Mouse (Mus musculus) gastrocnemius, adult 2 months (tissue): ENCODE results near the gene Snap25. TPM values are rescaled to one million over a fixed set of nuclear protein-coding genes. Genes with fewer than 3 reads are reported as not detected.

Experiments used
- DNase-seq: peaks from one replicate; pipeline ENCODE4 v3.0.0; 2022
- H3K27ac ChIP-seq: fragments of 200-600 bp; 2 replicates; pipeline ENCODE4 v1.8.1; 2022; ENCODE audit warnings: mild to moderate bottlenecking
- H3K4me3 ChIP-seq: fragments of 200-600 bp; 2 replicates; pipeline ENCODE4 v1.8.1; 2022; ENCODE audit warnings: mild to moderate bottlenecking, moderate library complexity
- CTCF ChIP-seq: fragments of 200-600 bp; IDR thresholded peaks from 2 replicates; pipeline ENCODE4 v1.8.1; 2022; ENCODE audit warnings: antibody characterized with exemption, mild to moderate bottlenecking, moderate library complexity
- intact Hi-C: fragments of 180-260 bp; cut with DNase I; formaldehyde crosslinking; loops from one replicate; pipeline ENCODE4 v1.15.1; 2025
- long read RNA-seq, 2 experiments: library from polyadenylated mRNA; stranded (forward); transcript quantifications; one replicate each; pipeline ENCODE4 v2.0.0; 2021
- total RNA-seq, 2 experiments: library from RNA; stranded (reverse); gene quantifications; 2 replicates each; pipeline ENCODE4 v1.2.3; 2021

The Snap25 gene
- not detected for total RNA-seq
- long read RNA-seq, experiment 1: 0 reads
- long read RNA-seq, experiment 2: 0 reads

DNA sequence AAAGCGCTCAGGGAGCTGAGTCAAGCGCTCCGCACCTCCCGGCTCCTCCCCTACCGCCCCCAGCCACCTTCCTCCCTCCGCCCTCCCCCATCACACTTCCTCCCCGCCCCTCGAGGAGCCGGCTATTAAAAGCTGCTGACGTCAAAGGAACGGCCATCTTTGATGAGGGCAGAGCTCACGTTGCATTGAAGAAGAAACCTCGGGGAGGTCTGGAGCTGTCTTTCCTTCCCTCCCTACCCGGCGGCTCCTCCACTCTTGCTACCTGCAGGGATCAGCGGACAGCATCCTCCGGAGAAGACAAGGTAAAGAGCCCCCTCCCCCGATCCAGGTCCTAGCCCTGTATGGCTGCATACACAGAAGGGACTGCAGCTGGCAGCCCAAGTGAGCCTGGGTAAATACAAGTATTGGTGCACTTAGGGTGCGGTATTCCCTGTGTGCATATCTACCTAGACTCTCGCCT is at the start of gene Snap25:
TSS of gene Snap25 (plus strand) at position 155 of the 460 bp plus-strand sequence.
- no peak within 1 kb of the TSS for H3K4me3 ChIP-seq
- intact Hi-C loops: loop anchor here (10.0 kb wide), 1 partner anchor 229 kb away; no protein-coding TSS in a partner anchor
- DNase-seq: no peak
- no peak within 1 kb of the TSS for H3K27ac ChIP-seq
- TF ChIP-seq CTCF: no peak

DNA sequence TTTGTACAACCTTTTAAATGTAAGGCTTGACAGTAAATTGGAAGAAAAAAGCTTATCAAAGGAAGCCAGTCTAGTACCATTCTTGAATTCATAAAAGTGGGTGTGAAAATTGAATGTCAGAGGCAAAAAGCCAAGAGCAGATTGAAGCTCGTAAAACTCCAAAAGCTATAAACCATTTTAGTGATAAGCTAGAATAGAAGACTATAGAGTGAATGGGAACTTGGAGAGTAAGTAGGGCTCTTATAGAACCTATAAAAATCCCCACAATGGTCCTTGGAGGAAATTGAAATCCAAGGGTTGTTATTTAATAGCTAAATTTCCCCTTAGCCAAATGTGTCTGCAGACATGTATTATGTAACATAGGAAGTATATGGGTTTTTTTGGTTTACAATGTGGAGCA is 46.3 kb upstream of the Snap25 start:
- intact Hi-C loops: no loop called here

DNA sequence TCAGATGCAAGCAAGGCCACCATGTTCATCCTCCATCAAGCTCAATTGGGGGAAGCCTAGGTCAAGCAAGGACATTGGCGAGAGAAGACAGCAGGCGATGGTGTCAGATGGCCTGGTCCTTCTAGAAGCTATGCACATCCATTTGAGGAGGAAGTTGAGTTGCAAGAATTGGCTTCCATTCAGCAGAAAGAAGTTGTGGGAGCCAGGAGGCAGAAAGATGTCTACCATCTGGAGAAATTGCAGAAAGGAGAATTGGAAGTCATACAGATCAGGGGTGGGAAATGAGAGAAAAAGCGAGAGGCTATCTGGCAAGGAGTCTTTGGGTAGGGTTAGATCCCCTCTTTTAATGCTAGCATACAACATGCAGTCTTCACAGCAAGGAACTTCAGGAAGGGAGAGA is 44.1 kb upstream of the Snap25 start:
- Histone ChIP-seq H3K4me3 (no peak overlapping the region), H3K27ac (peak overlapping the region; percentile 53; the same call in 1 of the 2 replicates)
- DNase-seq: no peak
- TF ChIP-seq CTCF: no peak
- intact Hi-C loops: no loop called here

More for the DNA sequence above, 46.3 kb upstream of the Snap25 start:
- H3K27ac ChIP-seq: no peak overlapping the region
- no peak for DNase-seq
- TF ChIP-seq CTCF: no peak
- H3K4me3 ChIP-seq: no peak overlapping the region

DNA sequence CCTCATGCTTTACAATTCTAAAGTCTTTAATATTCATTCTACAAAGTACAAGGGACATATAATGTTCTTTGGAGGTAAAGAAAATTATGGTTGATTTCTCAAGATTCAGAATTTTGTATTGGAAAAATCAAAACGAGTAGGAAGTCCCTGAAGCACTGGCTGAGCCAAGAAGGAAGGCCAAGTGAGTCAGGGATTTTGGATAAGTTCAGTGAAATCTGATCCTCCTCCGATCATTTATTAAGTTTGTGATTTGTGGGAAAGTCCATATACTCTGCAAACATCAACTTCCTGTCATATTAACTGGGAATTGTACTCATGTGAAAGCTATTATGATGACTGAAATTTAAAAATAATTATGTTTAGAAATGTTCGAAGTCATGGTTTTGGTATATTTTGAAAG is 43.6 kb upstream of the Snap25 start:
- no peak for DNase-seq
- intact Hi-C loops: no loop called here
- TF ChIP-seq CTCF: no peak
- H3K4me3 ChIP-seq: no peak overlapping the region
- peak overlapping the region; percentile 53; the same call in 1 of the 2 replicates for H3K27ac ChIP-seq

DNA sequence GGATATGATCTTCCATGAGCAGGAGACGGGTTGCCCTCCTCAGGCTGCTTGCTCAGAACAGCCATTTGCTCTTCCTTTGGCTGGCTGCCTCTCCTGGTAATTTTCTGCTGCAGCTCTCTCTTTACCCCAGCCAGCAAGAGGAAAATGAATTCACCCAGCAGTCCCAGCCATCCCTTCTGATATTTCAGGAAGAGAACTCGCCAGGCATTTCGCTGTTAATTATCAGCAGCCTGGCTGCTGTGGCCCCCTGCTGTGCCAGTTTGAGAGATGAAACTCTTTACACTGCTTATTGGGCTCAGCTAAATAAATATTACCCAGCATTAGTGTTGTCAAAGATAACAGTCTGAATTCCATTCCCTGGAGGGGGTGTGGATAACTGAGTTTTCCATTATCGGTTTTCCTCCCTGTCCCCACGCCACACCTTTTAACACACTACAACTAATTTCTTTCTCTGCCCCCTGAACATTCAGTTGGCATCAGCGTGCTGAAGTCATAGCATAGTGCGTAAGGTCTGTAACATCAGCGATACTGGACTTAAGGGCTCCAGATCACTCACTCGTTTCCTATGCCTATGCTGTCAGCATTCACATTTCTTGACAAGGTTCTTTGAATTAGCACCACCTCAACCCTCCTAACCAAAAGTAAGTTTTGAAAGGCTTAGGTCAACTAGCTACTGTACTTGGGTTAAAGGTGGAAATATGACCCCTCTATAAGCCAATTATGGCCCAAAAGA is 42.5 kb upstream of the Snap25 start:
- intact Hi-C loops: no loop called here
- Histone ChIP-seq H3K4me3 (no peak overlapping the region), H3K27ac (peak overlapping the region; percentile 16; the same call in 1 of the 2 replicates)
- TF ChIP-seq CTCF: no peak
- peak; percentile 26 for DNase-seq

DNA sequence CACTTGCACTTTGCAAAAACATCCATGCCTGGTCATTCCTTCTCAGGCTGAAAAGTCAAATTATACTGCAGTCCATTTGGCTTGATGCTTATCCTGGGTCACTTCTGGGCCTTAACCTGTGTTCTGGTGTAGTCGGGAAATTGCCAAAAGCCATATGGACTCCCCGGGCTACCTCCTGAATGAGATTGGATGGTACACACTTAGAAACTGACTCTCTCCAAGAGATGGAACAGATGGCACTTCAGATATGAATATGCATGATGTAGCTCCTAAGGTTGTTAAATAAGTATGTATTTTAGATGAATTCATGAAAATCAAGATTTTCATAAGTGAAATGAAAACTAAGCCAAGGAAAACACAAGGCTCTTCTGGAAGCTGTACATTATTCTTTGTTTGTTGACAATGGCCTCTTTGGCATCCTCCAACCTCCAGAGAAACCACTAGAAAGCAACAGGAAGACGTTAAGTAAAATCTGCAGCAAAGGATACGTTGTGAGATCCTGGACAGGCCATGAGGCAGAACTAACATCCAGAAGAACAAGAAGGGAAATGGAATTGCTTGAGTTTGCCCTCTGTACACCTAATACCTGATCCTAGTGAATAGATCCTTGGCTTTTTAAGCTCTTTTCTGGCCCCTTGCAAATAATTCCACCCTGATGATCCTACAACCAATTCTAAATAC is 39.0 kb upstream of the Snap25 start:
- intact Hi-C loops: no loop called here
- H3K4me3 ChIP-seq: no peak overlapping the region
- no peak for DNase-seq
- no peak for TF ChIP-seq CTCF
- H3K27ac ChIP-seq: no peak overlapping the region

DNA sequence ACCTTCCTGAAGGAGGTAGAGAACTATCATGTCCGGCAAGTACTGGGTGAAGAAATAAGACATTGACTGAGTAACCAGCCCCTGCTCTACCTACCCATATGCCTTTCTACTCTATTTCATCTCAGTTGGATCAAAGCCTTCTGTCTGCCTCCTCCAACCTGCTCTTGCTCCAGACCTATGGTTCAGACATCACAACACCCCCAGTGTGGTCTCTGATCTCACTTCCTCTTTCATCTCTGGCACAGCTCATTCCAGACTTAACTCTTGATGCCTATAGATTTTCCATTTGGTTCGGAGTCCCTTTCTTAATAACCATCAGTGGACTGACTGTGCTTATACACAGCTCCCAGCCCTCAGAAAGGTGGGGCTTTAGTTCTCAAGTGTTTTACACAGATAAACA is 37.1 kb upstream of the Snap25 start:
- no peak overlapping the region for H3K27ac ChIP-seq
- H3K4me3 ChIP-seq: no peak overlapping the region
- TF ChIP-seq CTCF: no peak
- intact Hi-C loops: no loop called here
- no peak for DNase-seq

DNA sequence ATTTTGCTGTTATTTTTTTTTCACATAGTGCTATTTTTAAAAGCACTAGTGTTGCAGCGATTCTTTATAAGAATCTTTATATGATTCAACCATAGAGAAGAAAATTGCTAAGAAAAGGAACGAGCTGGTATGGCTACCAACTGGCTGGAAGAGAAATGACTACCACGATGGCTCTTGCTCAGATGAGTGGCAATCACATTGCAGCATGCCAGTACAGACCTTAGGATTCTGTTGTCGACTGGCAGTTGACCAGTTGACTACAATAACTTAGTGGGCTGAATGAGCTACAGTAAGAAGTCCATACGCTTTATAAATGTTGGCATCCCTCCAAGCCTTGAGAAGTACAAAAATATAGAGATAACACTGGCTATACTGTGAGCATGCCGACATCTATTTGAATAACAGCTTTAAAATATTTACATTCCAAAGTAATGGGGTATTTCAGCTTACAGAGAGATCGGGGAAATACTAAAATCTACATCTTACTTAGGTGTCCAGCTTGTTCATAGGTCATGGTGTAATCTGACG is 36.3 kb upstream of the Snap25 start:
- no peak for TF ChIP-seq CTCF
- no peak overlapping the region for H3K27ac ChIP-seq
- H3K4me3 ChIP-seq: no peak overlapping the region
- no peak for DNase-seq
- intact Hi-C loops: no loop called here

DNA sequence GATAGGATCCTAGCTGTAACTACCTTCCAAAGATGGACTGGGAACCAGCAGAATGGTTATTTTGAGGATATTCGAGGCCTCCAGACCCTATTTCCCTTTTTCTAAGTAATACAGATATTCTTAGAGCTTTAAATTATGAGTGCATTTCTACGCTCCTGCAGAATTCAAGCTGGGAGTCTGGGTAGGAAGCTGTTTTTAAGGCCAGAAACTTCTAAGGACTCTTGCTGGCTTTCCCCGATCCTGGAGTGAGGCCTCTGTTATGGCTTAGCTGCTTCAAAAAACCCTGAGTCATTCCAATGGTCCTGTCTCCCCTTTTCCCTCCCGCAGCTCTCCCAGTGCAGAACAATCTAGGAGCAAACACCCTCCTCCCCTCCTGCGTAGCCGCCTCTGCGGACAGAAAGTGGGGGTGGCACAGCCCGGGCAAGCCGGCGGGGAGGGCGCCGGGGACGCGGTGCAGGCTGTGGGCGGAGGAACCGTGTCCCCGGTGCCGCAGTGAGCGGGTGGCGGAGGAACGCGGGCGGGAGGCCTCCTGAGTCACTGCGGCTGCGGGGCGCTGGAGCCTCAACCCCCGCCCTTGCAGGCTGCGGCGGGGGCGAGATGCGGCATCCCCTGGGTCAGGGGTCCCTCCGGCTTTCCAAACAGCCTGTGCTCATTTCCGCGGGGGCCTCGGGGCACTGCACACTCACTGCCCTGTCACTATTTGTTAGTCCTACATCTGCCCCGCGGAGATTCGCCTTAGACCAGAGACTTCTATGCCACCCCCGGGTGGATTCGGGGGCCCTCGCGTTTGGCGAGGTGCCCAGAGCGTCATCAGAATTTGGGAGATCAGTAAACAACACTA is 34.7 kb upstream of the Snap25 start:
- peak; percentile 89 for DNase-seq
- H3K27ac ChIP-seq: peak overlapping the region; percentile 88
- H3K4me3 ChIP-seq: peak overlapping the region; percentile 84
- TF ChIP-seq CTCF: no peak
- intact Hi-C loops: no loop called here

DNA sequence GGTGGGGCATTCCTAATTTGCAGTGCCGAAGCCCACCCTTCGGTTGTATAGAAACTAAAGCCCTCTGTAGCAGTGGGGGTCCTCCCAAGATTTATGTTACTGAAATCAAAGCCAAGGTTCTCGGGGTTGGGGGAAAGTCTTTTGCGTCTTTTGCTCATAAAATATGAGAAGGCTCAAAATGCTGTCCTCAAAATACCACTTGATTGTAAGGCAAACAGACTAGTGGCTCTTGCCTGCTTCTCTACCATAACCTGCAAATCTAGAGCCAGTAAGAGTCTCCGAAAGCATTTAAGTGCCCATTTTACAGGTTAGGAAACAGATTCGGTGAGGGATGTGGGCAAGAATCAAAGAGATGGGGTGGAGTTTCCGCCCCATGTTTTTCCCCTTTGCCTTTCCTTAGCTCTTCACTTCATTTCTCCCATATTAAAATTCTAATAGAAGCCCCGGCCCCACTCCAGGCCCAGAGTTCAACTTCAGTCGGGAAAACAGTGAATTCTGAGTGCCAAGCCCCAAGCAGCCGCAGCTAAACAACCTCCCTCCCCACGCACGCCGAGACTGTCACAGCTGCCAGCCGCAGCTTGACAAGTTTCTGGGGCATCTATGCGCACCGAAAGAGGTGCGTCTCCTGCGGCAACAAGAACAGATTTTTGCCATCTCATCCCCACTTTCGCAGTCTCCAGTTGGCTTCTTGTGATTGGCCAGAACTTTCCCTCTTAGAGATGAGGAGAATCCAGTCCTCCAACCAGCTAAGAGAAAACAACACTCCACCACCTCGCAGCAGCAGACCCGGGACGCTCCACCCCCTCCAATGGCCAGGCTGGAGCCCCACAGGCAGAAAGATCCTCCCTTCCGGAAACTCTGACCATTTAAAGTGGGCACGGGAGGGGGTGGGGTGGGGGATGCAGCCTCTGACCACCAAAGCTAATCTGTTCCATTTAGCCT is 33.7 kb upstream of the Snap25 start:
- Histone ChIP-seq H3K27ac (peak overlapping the region; percentile 88), H3K4me3 (peak overlapping the region; percentile 84)
- intact Hi-C loops: no loop called here
- no peak for TF ChIP-seq CTCF
- DNase-seq: peak; percentile 86

DNA sequence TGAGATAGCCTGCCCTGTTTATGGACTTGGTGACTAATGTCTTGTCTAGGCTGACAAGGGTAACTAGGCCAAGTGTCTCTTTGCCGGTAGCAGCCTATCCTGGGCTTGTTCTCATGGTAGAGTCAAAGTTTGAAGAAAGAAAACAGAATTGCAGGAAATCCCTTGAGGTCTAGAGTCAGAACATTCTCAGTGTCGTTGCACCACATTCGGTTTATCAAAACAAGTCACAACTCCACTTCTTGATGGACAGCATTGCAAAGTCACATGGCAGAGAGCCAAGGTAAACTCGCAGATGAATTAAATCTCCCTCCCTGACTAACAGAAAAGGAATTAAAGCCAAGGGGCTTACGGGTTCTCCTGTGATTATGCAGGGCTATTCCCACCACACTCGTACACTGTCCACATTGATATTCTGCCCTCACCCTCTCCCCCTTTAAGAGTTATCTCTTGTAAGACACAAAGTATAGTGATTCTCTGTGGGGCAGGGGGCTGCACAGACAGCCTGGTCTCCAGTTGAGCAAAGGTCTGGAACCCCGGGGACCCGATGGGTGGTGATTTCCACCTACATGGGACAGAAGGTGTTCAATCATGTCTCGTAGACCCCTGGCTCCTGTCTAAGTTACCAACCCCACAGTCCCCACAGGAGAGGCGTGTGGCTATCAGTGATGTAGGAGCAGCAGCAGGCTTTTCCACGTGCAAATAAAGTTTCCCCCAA is 30.9 kb upstream of the Snap25 start:
- DNase-seq: no peak
- Histone ChIP-seq H3K27ac (no peak overlapping the region), H3K4me3 (no peak overlapping the region)
- intact Hi-C loops: no loop called here
- TF ChIP-seq CTCF: no peak
